In genomic region chr10:121984887-121985286, GRCm38 (mm10) we compare ENCODE assay signal across 24 mouse cellular contexts.
"Had no signal": no experiment of that assay in that cellular context is flagged by ENCODE, and none has a peak within 500 bp of the region (broad histone marks: within the 10 kb centered on the region; RNA-seq: fewer than 3 reads in every experiment).

No protein-coding gene starts in this region.

- H3K27ac ChIP-seq: gastrocnemius, adult 2 months; hindbrain, embryonic 13.5 days; hindbrain, embryonic 15.5 days; intestine, embryonic 15.5 days; kidney, postnatal 0 days; layer of hippocampus, adult 2 months; left cerebral cortex, adult 2 months; limb, embryonic 10.5 days; limb, embryonic 12.5 days; liver, embryonic 13.5 days had no signal

- H3K9ac ChIP-seq: heart, embryonic 12.5 days; hindbrain, embryonic 13.5 days; hindbrain, embryonic 15.5 days; intestine, embryonic 15.5 days; limb, embryonic 12.5 days; liver, embryonic 13.5 days had no signal

- ATAC-seq: inflammation-experienced regulatory T-cells, adult 6 months; intestine, embryonic 15.5 days; intestine, postnatal 0 days had no signal

- H3K9me3 ChIP-seq: heart, embryonic 10.5 days; heart, embryonic 12.5 days; hindbrain, embryonic 13.5 days; hindbrain, embryonic 15.5 days; intestine, embryonic 15.5 days; limb, embryonic 10.5 days; limb, embryonic 12.5 days; liver, embryonic 13.5 days had no signal

- H3K27me3 ChIP-seq: heart, embryonic 12.5 days; hindbrain, embryonic 13.5 days; hindbrain, embryonic 15.5 days; intestine, embryonic 15.5 days; limb, embryonic 12.5 days; liver, embryonic 13.5 days had no signal

- H3K36me3 ChIP-seq: heart, embryonic 10.5 days; heart, embryonic 12.5 days; hindbrain, embryonic 15.5 days; intestine, embryonic 15.5 days; limb, embryonic 10.5 days; limb, embryonic 12.5 days; liver, embryonic 13.5 days had no signal

- H3K4me3 ChIP-seq: gastrocnemius, adult 2 months; heart, embryonic 10.5 days; heart, embryonic 12.5 days; hindbrain, embryonic 13.5 days; hindbrain, embryonic 15.5 days; intestine, embryonic 15.5 days; layer of hippocampus, adult 2 months; left cerebral cortex, adult 2 months; limb, embryonic 10.5 days; limb, embryonic 12.5 days; liver, embryonic 13.5 days had no signal

- DNase-seq: gastrocnemius, adult 2 months; gastrocnemius, postnatal 10 days; gastrocnemius, postnatal 25 days; heart, postnatal 10 days; heart, postnatal 4 days; kidney, adult 18-20 months; kidney, adult 8-10 months; kidney, postnatal 14 days; kidney, postnatal 4 days; liver; liver, embryonic 13.5 days had no signal

- H3K4me2 ChIP-seq: heart, embryonic 12.5 days; hindbrain, embryonic 13.5 days; hindbrain, embryonic 15.5 days; intestine, embryonic 15.5 days; limb, embryonic 12.5 days; liver, embryonic 11.5 days; liver, embryonic 13.5 days had no signal
